Mouse (Mus musculus): ENCODE measurements around the gene Cyp3a44. TPM values are rescaled to one million over a fixed set of nuclear protein-coding genes. Genes with fewer than 3 reads are reported as not detected.

Cyp3a44 gene
- under 1 TPM in 1 of 2 experiments, not detected in 1; 0.23 TPM for polyA plus RNA-seq (2017; shearing (Covaris generic))

DNA sequence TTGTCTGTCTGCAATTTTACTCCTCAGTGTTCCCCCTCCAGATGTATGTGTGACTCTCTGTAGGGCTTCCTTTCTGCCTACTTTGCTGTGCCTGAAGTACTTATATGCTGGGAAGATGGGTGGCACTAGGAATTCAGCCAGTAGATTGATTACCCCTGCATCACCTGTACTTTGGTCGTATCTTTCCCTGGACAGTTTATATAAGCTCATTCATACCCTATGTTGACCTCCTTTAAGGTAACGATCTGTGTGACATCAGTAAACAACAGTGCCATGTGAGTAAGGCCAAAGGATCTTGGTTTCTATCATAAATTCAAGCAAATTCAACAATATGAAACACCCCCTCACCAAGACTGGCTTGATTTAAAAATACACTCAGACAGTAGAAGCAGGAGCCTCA lies at the start of gene Cyp3a44:
Gene Cyp3a44, minus strand, starts transcription at position 79 of the 400 bp plus-strand sequence.

Other genes with a start within 250 kb of the Cyp3a44 start
- gene Cyp3a41b, start 221.1 kb downstream of the Cyp3a44 start, polyA plus RNA-seq (2017; shearing (Covaris generic)): not detected
- gene Cyp3a41a, start 85.7 kb downstream of the Cyp3a44 start, polyA plus RNA-seq (2017; shearing (Covaris generic)): not detected
- under 1 TPM; 0.06 to 0.26 TPM for gene Cyp3a11, start 74.1 kb upstream of the Cyp3a44 start, polyA plus RNA-seq (2017; shearing (Covaris generic))
- under 1 TPM in 1 of 2 experiments, not detected in 1; 0.29 TPM for gene Cyp3a25, start 203.7 kb upstream of the Cyp3a44 start, polyA plus RNA-seq (2017; shearing (Covaris generic))

All from inflammation-experienced regulatory T-cells (primary cell).